Mouse (Mus musculus) megakaryocyte, embryonic 14.5 days (primary cell): ENCODE results near the gene Fads1.

Source experiments
- FLI1 ChIP-seq: IDR thresholded peaks from 2 replicates; pipeline ENCODE4 v1.6.1; 2012; ENCODE audit warnings: low read length, inconsistent platforms, mixed read lengths
- GATA1 ChIP-seq: IDR thresholded peaks from 3 replicates; pipeline ENCODE4 v1.6.1; 2012; ENCODE audit warnings: mixed read lengths, low read length, inconsistent platforms, borderline replicate concordance

GRCm38 (mm10) chr19:10242916-10243315 is 60.2 kb downstream of the Fads1 start:
- TF ChIP-seq GATA1: no peak
- TF ChIP-seq FLI1: no peak
